Mouse (Mus musculus) retina, embryonic 14.5 days (tissue): ENCODE results near the gene Chrng.

Source experiments
- DNase-seq: peaks from one replicate; pipeline ENCODE4 v3.0.0-alpha.2; 2015; ENCODE audit warnings: low spot score

The Chrng gene

DNA sequence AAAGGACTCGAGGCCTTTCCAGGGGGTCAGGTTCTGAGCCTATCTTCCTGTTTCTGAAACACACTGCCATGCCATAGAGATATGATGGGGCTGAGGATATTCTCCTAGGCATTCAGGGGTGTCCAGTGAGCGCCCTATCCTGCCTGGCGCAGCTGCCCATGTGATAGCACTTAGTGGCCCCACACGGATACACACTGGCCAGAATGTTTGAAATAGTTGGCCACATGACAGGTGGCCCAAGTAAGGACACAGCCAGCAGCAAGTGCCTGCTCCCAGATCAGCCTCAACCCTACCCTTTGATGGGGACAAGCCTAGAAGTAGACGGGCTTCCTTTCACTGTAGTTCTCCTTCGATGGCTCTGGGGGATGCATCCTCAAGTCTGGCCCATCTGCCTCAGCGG lies at the start of gene Chrng:
TSS of gene Chrng (plus strand) at position 193 of the 400 bp plus-strand sequence.
- DNase-seq, result no peak

DNA sequence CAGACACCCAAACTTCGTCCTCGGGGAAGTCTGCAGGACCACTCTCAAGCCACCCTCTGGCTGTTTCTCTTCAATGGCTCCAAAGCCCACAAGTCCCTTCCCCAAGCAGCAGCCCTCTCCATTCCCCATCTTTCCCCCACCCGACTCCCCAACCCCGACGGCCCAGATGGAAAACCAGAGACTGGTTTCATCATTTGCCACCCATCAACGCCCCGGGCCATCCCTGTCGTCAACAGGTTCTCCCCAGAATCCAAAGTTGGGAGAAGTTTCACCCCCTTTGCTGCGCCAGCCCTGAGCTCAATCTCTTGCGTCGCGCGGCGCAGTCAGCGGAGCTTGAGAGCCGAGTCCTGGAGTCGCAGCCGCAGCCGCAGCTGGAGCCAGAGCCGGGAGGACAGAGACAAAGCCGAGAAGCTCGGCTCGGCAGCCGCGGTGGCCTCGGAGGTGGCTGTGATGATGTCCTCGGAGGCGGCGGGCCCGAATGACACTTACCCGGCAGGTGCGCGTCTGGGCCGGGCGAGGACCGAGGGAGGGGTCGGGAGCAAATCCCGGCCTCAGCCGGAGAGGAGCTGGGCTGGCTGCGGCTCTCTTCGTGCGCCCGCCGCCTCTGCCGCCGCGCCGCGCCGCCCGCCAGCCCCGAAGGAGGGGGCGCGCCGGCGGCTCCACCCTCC lies 48.8 kb upstream of the Chrng start:
- DNase-seq, result peak; percentile 58

DNA sequence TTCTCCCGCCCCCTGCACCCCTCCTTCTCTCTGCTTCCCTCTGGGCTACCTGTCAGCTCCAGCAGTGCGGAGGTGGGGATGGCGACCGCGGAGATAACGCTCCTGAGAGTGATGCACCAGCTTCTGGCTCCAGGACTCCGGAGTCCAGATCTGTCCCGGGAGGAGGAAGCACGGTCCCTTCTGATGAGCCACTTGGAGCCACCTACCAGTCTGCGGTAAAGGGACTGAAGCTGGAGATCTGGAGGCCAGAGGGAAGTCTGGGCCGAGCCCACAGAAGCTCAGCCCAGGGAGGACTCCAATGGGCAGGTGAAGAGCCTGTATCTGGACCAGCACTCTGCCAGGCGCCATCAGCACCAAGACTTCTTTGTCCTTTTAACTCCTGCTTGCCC lies 48.3 kb upstream of the Chrng start, which contains the start of gene Ecel1:
TSS of gene Ecel1 (minus strand) at position 323 of the 389 bp plus-strand sequence.
- DNase-seq, result no peak

GRCm38 (mm10) chr1:87159396-87159795 lies 45.1 kb upstream of the Chrng start:
- DNase-seq, result no peak

DNA sequence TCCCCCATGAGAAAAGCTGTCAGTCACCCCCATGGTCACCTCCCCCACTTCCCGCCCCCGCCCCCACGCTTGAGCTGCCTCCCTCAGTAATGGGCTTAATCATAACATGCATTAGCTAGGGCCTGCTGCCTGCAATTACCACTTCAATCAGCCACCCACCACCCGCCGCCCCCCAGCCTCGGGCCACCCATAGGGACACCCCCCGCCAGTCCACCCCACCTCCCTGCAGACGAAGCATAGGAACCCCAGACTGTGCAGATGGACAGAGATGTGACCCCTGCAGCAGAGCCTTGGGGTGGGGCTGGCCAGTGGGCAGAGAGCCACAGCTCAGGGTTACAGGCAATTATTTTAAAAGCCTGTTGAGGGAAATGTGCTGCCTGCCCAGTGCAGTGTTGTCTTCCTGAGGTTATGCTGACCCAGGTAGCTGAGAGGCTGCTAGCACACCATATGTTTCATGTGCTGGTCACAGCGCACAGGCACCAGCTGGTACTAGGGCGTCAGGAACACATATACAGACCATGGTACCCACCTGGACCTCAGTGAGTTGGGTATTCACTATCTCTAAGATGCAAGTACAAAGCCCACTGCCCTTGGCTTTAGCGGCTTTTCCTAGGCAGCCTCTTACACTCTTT lies 40.2 kb upstream of the Chrng start:
- DNase-seq, result no peak

DNA sequence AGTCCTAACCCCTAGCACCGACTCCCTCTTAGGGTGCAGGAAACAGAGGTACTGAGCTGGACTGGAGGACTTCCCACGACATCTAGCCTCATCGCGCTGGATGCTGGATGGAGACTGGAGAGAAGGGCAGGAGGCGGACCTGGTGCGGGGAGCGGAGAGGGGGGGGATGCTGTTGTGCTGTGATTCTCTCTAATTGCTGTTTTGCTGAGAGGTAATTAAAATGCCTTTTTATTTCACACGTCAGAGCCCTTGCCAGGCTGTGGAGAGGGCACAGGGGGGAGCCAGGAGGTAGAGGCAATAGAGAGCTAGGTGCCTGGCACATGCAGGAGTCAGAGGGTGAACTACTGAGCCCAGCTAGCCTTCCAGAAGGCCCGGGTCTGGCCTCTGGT lies 39.7 kb upstream of the Chrng start:
- no peak for DNase-seq

DNA sequence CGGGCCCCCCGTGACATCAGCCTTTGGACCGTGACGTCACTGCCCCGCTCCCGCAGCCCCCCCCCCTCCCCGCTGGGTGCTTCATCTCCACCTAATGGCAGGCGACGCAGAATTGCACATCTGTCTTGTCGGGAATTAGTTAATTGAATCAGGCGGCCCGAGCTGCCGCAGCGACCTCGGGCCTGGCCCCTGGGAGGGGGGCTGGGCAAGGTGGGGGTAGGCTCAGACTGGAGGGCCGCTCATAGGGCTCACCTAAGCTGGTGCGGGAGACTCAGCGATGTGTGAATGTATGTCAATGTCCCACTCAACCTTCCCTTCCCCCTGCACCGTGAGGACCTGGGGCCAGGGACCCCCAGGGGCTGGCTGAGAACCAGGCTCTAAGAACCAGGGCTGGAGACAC lies 34.0 kb upstream of the Chrng start:
- peak; percentile 63 for DNase-seq

DNA sequence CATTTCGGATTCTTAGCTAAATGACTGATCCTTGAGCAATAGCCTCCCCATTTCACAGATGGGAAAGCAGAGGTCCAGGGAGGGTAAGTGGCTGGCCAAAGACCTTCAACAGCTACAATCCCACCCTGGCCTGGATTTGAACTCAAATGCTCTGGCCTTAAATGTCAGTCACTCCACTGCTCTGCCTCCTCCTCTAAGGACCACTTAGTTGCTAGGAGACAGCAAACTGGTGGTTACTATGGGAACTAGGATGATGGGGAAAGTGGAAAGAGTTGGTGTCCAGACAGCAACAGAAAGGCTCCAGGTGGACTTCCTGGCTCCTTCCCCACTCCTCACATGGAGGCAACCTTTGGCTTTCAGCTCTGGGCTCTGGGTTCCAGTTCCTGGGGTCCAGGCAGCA lies 33.1 kb upstream of the Chrng start:
- peak; percentile 48 for DNase-seq

DNA sequence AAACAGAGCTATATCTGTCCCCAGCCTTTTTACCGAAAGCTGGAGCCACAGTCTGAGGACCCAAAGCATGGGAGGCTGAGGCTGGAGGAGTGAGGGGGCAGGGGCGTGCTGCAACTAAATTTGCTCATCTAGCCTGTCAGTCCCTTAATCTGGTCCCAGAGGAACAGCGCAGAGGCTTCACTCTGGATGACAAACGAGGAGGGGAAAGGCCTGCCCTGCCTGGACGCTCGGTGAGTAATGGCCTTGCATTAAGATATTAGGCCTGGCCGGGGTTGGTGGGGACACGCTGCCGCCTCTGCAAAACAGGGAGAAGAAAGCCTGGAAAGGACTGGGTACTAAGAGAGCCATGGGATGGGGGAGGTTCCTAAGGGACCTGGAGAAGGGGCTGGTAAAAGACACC lies 32.1 kb upstream of the Chrng start:
- no peak for DNase-seq

GRCm38 (mm10) chr1:87174006-87174955 lies 30.2 kb upstream of the Chrng start:
- DNase-seq, result peak; percentile 91

DNA sequence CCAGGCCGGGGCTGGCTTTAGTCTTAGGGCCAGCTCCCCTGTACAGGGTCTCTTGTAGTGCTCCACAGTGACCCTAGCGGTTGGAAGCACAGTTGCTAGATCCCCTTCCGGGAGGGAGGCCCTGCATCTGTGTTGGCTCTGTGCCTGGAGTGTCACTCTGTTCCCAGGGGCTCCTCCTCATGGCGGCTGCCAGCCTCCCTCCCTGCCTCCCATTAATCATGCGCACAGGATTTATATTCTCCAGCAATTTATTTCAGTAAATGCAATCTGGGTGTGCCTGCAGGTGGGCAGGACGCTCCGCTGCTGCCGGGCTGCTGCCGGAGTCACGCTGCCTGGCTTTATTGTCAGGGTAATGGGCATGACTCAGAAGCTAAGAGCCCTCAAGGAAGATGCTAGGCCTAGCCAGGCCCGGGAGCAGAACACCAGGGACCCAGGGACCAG lies 28.6 kb upstream of the Chrng start:
- DNase-seq, result peak; percentile 77

DNA sequence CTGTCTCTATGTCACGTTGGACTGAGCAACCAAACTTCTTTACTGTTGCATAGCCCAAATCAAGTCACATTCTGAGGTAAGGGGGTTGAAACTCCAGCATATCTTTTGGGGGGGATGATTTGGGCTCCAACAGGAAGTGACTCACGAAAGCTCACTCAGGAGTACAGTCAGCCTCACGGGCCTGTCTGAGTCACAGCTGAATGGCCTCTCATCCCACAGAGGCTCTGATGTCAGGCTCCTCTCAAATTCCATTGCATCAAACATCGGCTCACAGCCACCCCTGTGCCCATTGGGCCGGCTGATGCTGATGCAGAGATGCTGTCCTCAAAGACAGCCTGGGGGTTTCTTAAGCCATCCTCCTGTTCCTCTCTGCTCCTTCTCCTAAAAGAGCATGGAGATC lies 23.6 kb upstream of the Chrng start:
- DNase-seq, result no peak

- DNase-seq, result no peak
Measured at GRCm38 (mm10) chr1:87183013-87183412, 21.4 kb upstream of the Chrng start, which contains the start of gene Prss56. Gene Prss56, plus strand, starts transcription at chr1:87183313.

GRCm38 (mm10) chr1:87183998-87184750 lies 20.3 kb upstream of the Chrng start:
- DNase-seq, result no peak

- peak; percentile 85 for DNase-seq
Measured at GRCm38 (mm10) chr1:87184751-87185139, 19.7 kb upstream of the Chrng start.

- DNase-seq, result no peak
Measured at GRCm38 (mm10) chr1:87185526-87185925, 18.9 kb upstream of the Chrng start.

DNA sequence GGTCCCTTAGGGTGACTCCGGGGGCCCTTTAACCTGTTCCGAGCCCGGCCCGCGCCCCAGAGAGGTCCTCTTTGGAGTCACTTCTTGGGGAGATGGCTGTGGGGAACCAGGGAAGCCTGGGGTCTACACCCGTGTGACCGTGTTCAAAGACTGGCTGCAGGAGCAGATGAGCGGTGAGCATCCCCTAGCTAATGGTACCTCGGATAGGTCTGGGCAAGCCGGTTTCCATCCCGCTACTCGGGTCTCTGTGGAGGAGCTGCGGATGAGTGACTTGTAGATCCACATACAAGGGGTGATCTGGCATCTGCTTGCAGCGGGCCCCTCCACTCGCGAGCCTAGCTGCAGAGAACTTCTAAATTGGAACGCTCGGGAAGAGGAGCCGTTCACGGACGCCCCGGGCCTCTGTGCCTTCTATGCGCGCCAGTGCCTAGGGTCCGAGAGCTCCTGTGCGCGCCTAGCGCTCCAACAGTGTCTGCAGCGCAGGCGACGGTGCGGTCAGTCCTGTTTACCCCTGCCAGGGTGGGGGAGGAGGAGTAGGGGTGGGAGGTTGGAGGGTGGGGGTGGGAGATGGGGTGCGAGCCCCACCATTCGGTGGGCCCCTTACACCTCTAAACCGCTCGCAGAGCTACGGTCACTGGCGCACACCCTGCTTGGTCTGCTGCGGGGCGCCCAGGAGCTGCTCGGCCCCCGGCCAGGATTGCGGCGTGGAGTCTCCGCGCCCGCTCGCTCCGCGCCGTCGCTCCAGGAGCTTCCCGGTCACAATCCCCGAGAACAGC lies 18.0 kb upstream of the Chrng start:
- DNase-seq, result no peak

GRCm38 (mm10) chr1:87187037-87187355 lies 17.5 kb upstream of the Chrng start:
- peak; percentile 93 for DNase-seq

DNA sequence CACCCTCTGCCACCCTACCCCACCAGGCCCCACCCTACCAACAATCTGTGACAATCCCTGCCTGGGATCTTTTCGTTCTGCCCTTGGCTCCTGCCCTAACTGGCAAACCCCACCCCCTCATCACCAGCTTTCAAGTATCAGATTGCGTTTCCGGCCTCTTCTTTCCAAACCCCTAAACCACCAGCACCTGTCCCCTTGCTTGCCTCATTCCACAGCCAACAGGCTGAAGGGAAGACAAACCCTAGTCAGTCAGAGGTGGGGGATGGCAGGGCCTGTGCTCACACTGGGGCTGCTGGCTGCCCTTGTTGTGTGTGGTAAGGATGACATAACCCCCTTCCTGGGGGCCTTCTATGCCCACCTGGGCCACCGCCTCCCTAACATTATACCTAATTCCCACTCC lies 14.0 kb upstream of the Chrng start, which contains the start of gene Chrnd:
TSS of gene Chrnd (plus strand) at position 179 of the 400 bp plus-strand sequence.
- DNase-seq, result no peak

DNA sequence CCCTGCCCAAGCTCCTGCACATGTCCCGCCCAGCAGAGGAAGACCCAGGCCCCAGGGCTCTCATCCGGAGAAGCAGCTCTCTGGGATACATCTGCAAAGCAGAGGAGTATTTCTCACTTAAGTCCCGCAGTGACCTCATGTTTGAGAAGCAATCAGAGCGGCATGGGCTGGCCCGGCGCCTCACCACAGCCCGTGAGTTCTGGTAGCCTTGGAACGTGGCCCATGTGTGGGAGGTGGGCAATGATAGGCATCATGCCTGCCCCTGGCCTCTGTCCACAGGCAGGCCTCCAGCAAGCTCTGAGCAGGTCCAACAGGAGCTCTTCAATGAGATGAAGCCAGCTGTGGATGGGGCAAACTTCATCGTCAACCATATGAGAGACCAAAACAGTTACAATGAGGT lies 7.2 kb upstream of the Chrng start:
- DNase-seq, result no peak
